Mouse (Mus musculus) layer of hippocampus, adult 8-10 months (tissue): ENCODE data around the gene Kremen1. TPM values are rescaled to one million over a fixed set of nuclear protein-coding genes. Genes with fewer than 3 reads are reported as not detected.

Experiments
- DNase-seq, 2 experiments: peaks; one replicate each; pipeline ENCODE4 v3.0.0; 2022; ENCODE audit warnings: low spot score in 2 of 2
- total RNA-seq, 4 experiments: library from RNA; stranded (reverse); gene quantifications; 2 replicates each; pipeline ENCODE4 v1.2.4; 2022

Gene Kremen1
- total RNA-seq, 4 experiments from 2014 or later: 13.5 to 15.6 (median 14.9) TPM

DNA sequence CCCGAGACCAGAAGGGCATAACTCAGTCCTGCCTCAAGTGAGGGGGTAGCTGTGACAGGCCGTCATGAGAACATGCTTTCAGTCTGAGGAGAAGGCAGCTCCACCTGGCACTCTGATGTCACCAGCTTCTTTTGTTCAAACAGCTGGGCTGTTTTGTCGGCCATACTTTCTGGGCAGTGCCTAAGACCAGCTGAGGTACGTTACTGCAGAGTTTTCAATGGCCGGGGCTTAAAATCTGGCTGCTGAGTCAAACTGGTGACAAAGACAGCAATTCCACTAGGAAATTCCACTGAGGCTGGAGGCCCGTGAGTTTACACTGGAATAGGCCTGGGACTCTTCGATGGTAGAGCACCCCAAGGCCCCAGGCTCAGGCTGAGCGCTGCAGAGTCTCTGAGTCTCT lies 84.7 kb downstream of the Kremen1 start:
- DNase-seq: no peak

DNA sequence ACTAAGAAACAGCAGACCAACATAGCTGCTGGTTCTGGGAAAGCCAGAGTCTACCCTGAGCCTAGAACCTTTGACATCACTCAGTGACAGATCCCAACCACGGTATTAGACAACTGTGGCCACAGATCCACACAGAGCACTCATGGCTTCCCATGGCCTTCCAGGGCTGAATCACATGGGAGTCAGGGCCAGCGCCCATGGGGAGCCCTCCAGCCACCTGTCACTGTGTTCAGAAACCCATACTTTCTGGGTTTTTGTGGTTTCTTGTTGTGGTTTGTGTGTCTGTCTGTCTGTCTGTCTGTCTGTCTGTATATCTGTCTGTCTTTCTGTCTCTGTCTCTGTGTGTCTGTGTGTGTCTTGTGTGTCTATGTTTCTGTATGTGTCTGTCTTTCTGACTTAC lies 85.5 kb downstream of the Kremen1 start:
- DNase-seq: no peak

DNA sequence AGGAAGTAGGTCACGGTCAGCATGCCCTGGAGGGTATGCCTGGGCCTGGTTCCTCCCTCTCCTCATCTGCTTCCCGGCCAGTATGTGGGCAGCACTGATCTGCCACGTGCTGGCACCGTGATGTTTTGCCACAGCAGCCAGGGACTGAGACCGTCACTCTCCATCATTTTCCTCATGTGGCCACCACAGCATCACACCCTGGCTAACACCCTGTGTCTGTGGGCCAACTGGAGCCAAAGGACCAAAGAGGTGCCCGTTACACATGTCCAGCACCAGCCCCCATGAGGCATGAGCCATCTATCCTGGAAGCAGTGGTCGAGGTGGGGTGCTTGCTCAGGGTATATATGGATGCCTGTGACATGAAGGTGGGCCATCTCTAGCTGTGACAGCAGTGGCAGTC lies 86.2 kb downstream of the Kremen1 start:
- no peak for DNase-seq

DNA sequence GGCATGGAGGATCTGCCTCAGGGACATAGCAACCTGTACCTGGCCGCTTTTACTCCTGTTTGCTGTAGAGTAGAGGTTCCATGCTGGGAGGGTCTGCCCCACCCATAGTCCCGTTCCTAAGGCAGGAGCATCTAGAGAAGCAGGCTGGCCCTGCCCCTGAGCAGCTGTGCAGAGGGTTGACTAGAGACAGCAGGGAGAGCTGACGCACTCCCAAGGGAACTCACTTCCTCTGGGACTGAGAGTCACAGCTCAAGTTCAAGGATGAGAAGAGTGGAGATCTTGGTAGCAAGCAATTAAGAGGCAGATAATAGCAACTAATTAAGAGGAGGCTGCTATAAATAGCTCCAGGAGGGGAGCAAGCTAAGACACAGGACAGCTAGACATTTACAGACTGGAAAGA lies 88.5 kb downstream of the Kremen1 start:
- DNase-seq: no peak

DNA sequence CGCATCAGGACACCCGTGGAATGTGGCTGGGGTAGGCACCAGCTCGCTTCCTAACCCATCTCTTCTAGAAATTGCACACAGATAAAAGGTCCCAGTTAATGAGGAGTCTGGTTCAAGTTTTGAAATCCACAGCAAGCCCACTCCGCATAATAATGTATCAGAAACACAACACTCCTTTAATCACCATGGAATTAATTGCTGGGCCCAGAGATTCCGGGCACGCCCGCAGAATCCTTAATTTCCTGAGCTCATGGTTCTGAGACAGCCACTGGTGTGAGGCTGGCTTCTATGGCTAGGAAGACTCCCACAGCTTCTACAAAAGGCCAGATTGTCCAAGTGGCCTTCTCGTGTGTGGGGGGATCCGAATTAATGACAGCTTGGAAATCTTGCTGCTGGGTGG lies 94.0 kb downstream of the Kremen1 start:
- peak; percentile 44 to 45 for DNase-seq

DNA sequence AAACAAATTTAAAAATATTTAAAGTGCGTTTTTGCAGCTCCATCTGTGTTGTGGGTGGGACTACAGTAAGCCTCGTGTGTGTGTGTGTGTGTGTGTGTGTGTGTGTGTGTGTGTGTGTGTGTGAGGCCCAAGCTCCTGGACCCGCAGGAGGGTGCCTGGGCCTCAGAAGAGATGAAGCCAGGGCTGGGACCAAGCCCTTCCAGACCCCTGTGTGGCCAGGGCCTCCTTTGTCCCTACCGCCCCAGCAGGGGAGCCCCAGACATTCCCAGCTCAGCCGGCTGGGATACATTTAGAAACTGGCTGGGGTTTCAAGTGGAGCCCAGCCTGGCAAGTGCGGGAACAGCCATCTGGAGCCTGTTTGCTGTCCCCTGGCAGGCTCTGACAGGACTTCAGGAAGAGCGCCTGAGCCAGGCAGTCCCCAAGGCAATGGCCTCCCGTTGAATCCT lies 95.9 kb downstream of the Kremen1 start:
- DNase-seq: peak; percentile 74 to 81

DNA sequence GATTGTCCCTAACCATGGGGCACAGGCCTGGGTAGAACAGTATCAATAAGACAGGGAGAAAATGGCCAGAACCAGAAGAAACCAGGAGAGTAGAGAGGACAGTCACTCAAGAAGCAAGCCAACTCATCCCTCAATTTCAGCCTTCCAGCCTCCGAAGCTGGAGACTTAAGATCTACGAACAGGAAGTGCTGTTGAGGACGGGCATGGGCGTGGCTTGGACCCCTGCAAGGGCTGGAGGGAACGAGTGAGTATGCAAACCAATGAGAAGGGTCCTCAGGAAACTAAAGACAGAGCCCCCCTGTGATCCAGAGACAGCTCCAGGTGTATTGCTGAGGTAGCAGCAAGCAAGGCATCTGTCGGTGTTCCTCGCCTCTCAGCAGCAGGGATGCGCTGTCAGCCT lies 97.0 kb downstream of the Kremen1 start:
- DNase-seq: no peak

DNA sequence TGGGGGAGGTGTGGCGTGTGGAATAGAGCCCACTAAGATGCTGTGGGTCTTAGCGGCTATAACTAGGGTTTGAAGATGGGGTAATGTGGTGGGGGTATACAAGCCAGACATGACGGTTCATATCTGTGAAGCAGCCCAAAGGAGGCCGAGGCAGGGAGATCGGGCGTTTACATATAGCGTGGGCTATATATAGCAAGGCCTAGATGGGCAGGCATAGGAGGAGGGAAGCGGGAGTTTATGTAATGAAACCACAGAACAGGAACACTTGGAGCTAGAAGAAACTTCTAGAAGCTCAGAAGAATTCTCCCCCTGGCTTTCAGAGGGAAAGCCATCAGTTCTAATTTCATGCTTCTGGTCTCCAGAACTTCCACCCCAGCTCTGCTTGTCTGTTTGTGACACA lies 97.9 kb downstream of the Kremen1 start:
- no peak for DNase-seq

DNA sequence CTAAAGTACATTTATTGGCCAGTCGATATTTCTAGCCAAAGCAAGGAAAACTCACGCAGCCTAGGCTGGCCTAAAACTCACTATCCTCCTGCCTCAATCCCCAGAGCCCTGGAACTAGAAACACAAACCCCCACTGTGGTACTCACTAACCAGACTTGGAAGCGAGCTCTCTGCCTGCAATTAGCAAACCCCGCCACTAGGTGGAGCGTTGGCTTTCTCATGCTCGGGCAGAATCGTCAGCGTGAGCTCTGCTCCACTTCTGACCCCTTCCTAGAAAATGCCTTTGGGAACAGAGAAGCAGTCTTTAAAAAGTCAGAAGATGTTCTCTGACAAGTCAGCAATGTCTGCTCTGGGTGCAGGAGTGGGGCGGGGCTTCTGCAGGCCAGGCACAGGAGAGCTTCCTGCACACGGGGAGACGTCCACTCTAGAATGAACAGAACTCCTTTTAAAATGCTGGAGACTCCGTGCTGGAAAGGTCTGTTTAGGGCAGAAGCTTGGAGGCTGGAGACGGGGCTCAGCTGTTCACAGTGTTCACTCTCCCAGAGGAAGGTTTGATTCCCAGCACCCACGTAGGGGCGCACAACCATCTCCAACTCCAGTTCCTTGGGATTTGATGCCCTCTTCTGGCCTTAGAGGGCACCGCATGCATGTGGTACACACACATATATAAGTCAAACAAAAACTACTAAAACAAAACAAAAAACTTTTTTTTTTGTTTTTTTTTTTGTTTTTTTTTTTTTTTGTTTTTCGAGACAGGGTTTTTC lies 100.5 kb downstream of the Kremen1 start:
- peak in 1 of 2 experiments; percentile 32 for DNase-seq

DNA sequence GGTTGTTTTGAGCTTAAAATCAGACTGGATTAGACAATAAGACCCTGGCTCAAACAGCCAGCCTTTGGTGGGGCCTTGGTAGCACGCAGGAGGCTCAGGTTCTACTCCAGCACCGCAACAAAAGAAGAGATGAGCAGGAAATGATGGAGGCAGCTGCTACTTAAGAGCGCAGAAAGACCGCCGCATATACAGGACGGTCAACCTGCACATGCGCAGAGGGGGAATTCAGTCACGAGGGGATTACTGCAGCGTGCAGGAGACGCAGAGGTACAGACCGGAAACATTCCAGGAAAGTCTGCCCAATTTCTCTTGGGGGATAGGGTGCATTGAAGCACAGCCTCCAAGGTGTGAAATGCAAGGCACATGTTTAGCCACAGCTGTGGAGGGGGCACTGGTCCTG lies 103.3 kb downstream of the Kremen1 start:
- DNase-seq: no peak

DNA sequence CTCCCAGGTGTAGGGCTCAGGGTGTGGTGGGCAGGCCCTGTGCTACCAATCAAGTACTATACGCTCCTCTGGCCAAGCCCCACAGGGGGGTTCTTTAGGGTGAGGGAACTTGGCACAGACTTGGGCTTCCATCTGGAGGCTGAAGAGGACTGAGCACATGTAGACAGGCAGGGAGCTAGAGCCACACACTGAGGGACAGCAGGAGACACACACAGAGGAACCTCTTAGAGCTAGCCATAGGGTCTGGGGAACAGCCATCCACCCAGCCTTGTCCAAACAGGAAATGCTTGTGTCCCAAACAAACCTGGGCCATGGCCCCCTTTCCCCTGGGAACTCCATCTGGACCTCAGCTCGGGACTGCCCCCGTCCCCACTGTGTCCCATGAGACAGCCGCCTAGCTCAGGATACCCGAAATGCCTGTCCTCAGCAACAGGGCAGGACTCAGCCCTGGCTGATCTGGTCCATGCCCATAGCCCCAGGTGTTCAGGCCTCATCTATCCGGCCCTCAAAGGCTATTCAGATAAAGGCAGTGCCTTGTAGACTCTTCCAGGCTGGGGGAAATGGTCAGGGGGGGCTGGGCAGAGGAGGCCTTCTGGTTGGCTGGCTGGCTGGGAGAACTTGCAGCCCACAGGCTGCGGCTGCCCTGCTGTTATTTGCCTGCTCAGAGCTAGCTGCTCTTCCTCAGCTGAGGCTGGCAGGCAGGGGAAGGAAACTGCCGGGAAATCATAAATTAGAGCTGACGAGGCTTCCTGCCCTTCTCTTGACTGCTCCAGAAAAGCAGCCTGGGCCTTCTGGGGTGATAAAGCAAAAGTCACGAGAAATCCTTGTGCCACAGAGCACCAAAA lies 106.2 kb downstream of the Kremen1 start:
- no peak for DNase-seq

DNA sequence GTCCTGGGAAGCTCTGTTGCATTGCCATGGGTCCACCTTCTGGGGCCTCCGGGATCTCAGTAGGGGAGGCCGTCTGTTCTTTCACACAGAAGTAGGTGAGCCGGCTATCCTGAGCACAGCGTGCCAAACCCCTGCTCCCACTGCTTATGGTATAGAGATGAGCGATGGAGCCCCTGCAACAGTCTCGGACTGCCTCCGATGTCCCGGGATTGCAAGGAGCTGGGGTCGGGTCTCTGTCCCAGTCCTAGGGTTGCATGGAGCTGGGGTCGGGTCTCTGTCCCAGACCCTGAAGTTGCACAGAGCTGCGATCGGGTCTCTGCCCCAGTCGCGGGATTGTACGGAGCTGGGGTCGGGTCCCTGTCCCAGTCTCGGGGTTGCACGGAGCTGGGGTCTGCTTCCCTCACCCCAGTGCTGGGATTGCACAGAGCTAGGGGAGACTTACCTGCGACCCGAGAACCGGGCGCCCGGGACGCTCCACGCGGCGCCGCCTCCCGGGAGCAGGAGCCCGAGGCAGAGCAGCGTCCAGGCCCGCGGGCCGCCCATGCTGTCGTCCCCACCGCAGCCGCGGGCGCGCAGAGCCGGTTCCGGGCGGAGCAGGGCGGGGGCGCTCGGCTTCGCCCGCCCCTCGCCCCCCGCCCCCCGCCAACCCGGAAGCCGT lies 109.5 kb downstream of the Kremen1 start, which contains the start of gene Emid1:
Emid1 (minus strand) TSS at position 578 of the 658 bp plus-strand sequence.
- no peak for DNase-seq

DNA sequence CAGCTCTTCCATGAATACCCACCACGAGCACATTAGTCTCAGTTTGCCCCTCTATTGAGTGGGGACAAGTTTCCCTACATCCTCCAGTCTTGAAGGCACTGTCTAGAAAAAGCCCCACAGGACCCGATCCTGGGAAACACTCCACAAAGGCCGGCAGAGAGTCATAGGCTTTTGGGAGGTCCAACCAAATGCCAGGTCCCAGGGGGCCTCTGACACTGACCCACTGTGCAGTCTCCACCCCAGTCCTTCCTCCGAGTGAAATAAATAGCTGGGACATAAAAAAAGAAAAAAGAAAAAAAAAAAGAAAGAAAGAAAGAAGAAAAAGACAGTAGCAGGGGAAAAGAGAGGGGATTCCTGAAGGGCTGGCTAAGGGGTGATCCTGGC lies 110.1 kb downstream of the Kremen1 start:
- DNase-seq: no peak

DNA sequence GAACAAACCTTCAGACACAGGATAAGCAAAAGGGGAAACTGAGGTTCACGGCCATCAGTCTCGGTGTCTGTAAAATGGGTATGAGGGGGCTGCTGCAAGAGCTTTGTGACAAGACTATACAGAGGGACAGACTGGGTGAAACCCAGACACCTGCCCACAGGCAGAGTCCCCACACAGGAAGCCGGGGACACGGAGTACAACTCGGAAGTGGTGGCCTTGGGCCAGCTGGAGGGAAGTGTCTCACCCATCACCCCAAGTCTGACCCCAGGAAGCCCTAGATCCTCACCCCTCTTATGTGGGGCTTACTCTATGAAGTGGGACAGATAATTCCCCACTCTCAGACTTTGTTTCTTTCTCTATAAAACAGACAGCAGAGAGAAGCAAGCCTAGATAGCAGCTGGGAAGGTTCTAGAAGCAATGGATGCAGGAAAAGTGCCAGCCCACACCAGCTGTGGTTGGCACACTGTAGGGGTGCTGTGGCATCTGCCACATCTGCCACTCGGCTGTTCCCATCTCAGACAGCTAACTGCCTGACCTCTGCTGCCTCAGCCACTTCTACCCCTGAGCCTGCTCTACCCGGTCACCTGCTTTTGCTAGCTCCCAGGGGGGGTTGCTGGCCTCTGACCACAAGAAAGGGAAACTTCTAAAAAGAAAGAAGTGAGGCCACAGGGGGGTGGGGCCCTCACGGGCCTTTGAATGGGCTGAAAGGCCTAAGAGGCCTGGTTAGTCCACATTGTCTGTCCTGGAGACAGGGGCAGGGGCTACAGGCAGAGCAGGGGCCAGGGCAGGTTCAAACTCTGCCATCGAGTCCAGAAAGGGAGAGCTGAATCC lies 110.7 kb downstream of the Kremen1 start:
- no peak for DNase-seq

DNA sequence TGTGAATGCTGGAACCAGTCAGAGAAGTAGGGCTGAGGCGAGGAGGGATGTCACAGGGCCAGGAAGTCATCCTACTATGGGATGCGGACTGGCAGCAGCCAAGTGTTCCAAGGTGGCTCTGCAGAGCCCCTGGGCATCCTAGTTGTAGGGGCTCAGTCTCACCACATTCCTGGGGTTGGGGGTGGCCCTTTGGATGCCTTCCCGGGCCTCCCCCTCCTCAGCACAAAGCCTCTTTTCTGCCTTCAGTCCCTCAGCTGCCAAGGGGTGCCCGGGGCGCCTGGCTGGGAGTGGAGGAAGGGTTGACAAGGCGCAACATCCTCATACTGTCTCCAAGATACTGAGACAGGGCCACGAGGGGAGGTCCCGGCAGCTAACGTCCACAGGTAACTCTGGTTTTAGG lies 111.4 kb downstream of the Kremen1 start:
- no peak for DNase-seq

DNA sequence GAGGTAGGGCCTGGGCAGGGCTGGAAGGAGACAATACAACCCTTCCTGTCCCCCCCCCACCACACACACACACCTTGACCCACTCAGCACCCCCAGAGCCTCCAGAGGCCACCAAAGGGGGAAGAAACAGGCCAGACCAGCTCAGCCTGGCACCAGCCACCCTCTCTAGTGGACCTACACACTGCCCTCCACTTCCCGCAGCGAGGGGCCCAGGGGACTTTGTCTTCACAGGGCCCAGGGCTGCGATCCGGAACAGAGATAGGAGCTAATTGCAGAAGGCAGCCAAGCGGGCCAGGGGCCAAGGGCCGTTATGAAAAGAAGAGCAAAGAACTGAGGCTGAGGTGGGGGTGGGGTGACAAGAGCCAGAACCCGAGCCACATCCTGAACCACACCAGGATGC lies 112.1 kb downstream of the Kremen1 start:
- no peak for DNase-seq

DNA sequence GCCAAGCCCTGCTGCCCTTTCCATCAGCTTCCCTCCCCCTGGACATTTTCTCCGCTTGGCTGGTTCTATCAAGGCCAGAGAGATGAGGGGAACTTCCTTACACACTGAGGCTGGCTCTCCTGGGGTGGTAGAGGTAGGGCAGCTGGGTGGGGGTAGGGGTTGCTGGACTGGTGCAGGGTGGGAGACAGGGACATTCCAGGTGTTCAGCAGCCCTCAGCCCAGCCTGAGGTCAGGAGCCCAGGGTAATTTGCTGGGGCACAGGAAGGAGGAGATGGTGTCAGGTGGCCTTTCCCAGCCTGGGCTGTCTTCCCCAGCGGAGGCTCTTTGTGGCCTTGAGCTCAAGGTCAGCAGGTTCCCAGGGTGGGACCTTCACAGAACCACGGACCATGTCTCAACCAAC lies 115.8 kb downstream of the Kremen1 start:
- no peak for DNase-seq

DNA sequence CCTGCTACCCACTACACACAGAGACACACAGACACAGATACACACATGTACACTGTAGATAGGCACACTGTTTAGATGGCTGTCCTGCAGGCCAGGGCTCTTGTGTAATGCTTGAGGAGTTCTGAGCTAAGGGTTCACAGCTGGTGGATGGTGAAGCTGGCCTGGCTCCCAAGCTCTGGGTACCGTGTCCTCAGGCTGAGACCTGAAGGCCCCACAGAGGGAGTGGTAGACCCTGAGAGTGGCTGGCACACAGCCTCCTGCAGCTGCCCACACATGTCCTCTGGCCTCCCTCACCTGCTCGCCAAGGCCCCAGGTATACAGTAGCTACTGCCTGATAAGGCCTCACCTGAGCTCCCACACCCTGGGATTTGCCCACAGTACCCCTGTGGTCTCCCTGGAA lies 119.4 kb downstream of the Kremen1 start:
- DNase-seq: no peak
